Mouse (Mus musculus) embryonic facial prominence, embryonic 13.5 days (tissue): ENCODE measurements at regions not wholly inside any gene's neighbourhood (a gene's known extent, or its start where the extent isn't known, plus 50 kb on each side); places are given as distances from the start of the nearest gene placed in this dataset.

Experiments
- ATAC-seq: fragments of 200-750 bp; cut with Nextera tagmentation; 2 replicates; pipeline ENCODE4 v1.8.0; 2017; ENCODE audit warnings: low read depth; ENCODE audit not compliant: insufficient number of reproducible peaks, insufficient read depth, low FRiP score, low TSS enrichment
- H3K27ac ChIP-seq: fragments of 300-500 bp; sonication (generic); 2 replicates; pipeline ENCODE4 v1.5.1; 2015; ENCODE audit warnings: moderate library complexity, mild to moderate bottlenecking, inconsistent platforms
- H3K27me3 ChIP-seq: fragments of 300-500 bp; sonication (generic); 2 replicates; pipeline ENCODE4 v1.6.1; 2015; ENCODE audit warnings: mild to moderate bottlenecking, inconsistent platforms
- H3K36me3 ChIP-seq: fragments of 300-500 bp; sonication (generic); 2 replicates; pipeline ENCODE4 v1.6.1; 2015; ENCODE audit warnings: mild to moderate bottlenecking, inconsistent platforms
- H3K4me1 ChIP-seq: fragments of 300-500 bp; sonication (generic); 2 replicates; pipeline ENCODE4 v1.6.1; 2015; ENCODE audit warnings: inconsistent platforms
- H3K4me2 ChIP-seq: fragments of 300-500 bp; sonication (generic); 2 replicates; pipeline ENCODE4 v1.6.1; 2015; ENCODE audit warnings: moderate library complexity, mild to moderate bottlenecking, inconsistent platforms
- H3K4me3 ChIP-seq: fragments of 300-500 bp; sonication (generic); 2 replicates; pipeline ENCODE4 v1.5.1; 2015; ENCODE audit warnings: mild to moderate bottlenecking, inconsistent platforms
- H3K9ac ChIP-seq: fragments of 300-500 bp; sonication (generic); 2 replicates; pipeline ENCODE4 v1.6.1; 2015; ENCODE audit warnings: mild to moderate bottlenecking, inconsistent platforms
- H3K9me3 ChIP-seq: fragments of 300-500 bp; sonication (generic); 2 replicates; pipeline ENCODE4 v1.6.1; 2016; ENCODE audit warnings: inconsistent platforms
- WGBS: fragments of 180-500 bp; shearing (Covaris S2); methylation state at CpG from one replicate; pipeline ENCODE4 v1.1.7; 2015; ENCODE audit warnings: mixed read lengths; 5-methylcytosine and 5-hydroxymethylcytosine counted together

DNA sequence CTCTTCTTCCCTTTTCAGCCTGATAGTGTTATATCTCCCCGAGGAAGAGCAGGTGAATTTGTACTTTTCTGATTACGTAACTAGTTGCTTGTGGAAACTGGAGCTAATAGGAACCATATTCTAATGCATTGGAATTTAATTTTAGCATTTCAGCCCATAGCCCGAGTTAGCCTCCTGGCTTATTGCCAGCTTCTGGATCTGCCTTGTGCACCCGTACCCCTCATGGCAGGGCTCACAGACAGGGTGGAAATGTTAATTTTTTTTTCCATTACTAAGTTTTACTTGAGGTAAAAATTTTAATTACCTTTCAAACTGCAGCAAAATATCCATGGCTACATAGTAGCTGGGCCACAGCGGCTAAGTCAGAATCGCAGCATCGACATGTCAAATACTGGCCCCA is 72.4 kb upstream of the Ndufb6 start:
- Histone ChIP-seq H3K9ac (no peak overlapping the region), H3K4me1 (peaks cover 10% of the 10 kb centered on the region), H3K4me3 (no peak overlapping the region), H3K27me3 (0 out of 2 replicates have a peak, but pooled peaks cover 5% of the 10 kb centered on the region), H3K36me3 (no peaks in the 10 kb centered on the region), H3K27ac (no peak overlapping the region), H3K4me2 (peak overlapping the region; percentile 9; the same call in 1 of the 2 replicates), H3K9me3 (no peaks in the 10 kb centered on the region)
- ATAC-seq = no peak
- 42% methylated on average over 7 of the region's 7 CpGs for WGBS

DNA sequence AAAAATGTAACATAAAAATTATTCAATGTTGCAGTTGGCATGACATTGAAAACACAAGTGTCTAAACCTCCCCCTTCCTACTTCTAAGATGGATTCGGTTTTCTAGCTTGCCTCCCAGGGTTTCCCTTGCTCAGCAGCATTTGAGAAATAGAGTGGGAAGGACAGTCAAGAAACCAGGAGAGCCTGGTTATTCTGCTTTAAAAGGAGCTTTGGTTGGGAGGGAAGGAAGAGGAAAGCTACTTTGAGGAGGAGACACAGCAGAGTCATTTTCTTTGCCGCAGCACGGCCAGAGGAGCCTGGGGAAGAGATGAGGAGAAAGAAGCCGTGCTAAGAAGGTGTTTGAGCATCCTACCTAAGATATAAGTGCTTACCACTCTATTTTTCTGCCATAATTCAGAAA is 71.9 kb upstream of the Ndufb6 start:
- peaks cover 10% of the 10 kb centered on the region for H3K4me1 ChIP-seq
- no peak overlapping the region for H3K4me3 ChIP-seq
- no peak overlapping the region for H3K4me2 ChIP-seq
- 0 out of 2 replicates have a peak, but pooled peaks cover 5% of the 10 kb centered on the region for H3K27me3 ChIP-seq
- ATAC-seq = no peak
- H3K36me3 ChIP-seq = no peaks in the 10 kb centered on the region
- no peak overlapping the region for H3K9ac ChIP-seq
- no peaks in the 10 kb centered on the region for H3K9me3 ChIP-seq
- no peak overlapping the region for H3K27ac ChIP-seq
- WGBS = 66% methylated on average over 4 of the region's 4 CpGs

DNA sequence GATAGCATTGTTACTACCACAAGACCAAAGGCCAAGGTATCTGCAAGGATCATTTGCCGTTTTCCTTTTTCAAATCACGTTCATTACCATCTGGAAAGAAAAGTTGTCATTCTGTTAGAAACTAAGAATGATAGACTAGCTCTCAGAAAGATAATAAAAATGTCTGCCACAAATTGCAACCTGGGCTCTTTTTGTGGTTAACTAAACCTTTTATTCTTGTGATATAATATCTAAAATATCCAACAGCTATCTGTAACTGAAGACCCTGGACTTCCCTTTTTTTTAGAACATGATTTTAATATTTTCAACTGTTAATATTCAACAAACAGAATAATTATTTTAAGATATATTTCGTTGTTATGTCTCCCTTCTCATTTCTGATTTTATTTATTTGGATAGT is 66.6 kb upstream of the Ndufb6 start:
- Histone ChIP-seq H3K4me2 (no peak overlapping the region), H3K9me3 (no peaks in the 10 kb centered on the region), H3K4me1 (0 out of 2 replicates have a peak, but pooled peaks cover 3% of the 10 kb centered on the region), H3K9ac (no peak overlapping the region), H3K27ac (no peak overlapping the region), H3K4me3 (no peak overlapping the region), H3K27me3 (0 out of 2 replicates have a peak, but pooled peaks cover 5% of the 10 kb centered on the region), H3K36me3 (no peaks in the 10 kb centered on the region)
- no peak for ATAC-seq
- WGBS = 72% methylated on average over 3 of the region's 3 CpGs

DNA sequence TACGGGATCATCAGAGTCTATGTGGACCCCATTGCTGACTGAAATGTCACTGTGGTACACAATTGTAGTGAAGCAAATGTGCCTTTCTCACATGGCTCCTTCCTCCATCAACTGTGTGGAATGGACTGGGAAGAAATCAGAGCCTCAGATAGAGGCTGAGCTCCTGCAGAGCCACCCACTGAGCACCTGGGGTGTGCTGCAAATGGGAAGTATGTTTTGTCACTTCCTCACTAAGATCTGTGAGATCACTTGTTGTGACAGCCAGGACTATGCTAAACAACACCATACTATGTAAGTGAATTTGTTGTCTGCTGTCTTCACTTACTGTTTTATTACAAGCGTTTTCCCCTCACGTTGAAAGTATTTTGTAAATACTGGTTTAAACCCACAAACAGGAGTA is 63.0 kb upstream of the Ndufb6 start:
- Histone ChIP-seq H3K9ac (no peak overlapping the region), H3K27ac (no peak overlapping the region), H3K4me3 (no peak overlapping the region), H3K9me3 (no peaks in the 10 kb centered on the region), H3K4me2 (no peak overlapping the region), H3K27me3 (no peaks in the 10 kb centered on the region), H3K4me1 (no peaks in the 10 kb centered on the region), H3K36me3 (no peaks in the 10 kb centered on the region)
- ATAC-seq = no peak
- WGBS = 85% methylated on average over 3 of the region's 3 CpGs

DNA sequence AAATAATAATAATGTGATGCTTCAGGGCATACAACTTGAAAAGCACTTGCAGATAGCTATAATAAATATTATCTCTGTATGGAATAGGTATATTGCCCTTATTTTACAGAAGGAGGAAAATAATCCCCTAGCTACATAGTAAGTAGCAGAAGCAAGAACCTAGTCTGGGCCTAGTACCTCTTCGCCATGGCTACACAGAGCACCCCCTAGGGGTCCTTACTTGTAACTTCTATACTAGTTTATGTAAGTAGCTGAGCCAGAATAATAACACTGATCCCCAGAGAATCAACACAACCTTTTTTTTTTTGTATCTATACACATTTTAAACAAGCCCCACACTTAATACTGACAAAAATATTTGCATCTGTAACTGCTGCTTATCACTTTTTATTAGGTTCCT is 55.6 kb upstream of the Ndufb6 start:
- Histone ChIP-seq H3K9me3 (no peaks in the 10 kb centered on the region), H3K27ac (no peak overlapping the region), H3K9ac (no peak overlapping the region), H3K4me3 (no peak overlapping the region), H3K36me3 (no peaks in the 10 kb centered on the region), H3K27me3 (no peaks in the 10 kb centered on the region), H3K4me2 (no peak overlapping the region), H3K4me1 (no peaks in the 10 kb centered on the region)
- ATAC-seq = no peak
- WGBS = 39% methylated on average over 1 of the region's 1 CpGs

DNA sequence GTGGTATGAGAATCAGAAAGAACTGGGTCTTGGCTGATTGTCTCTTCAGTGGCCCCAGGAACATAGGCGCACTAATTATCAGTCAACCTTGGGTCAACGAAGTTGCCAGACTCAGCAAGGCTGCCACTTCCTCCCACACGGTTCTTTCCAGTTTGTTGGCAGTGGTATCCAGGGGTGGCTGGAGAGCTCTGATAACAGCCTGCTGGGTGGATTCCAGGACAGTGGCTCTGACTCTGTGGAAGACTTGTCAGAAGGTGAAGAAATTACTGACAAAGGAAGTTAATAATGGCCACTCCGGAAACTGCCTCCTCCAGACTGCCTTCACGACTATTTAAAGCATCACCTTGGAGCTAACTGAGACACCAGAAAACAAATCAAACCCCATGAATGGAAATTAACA is 50.5 kb upstream of the Ndufb6 start:
- H3K9ac ChIP-seq = no peak overlapping the region
- no peak overlapping the region for H3K27ac ChIP-seq
- no peaks in the 10 kb centered on the region for H3K36me3 ChIP-seq
- H3K4me1 ChIP-seq = no peaks in the 10 kb centered on the region
- ATAC-seq = no peak
- 82% methylated on average over 5 of the region's 5 CpGs for WGBS
- H3K4me2 ChIP-seq = no peak overlapping the region
- no peaks in the 10 kb centered on the region for H3K9me3 ChIP-seq
- no peak overlapping the region for H3K4me3 ChIP-seq
- H3K27me3 ChIP-seq = no peaks in the 10 kb centered on the region
